Mouse (Mus musculus) midbrain, embryonic 15.5 days (tissue): Measurements from ENCODE around the gene Efna1. TPM values are rescaled to one million over a fixed set of nuclear protein-coding genes. Genes with fewer than 3 reads are reported as not detected.
A peak's percentile ranks its signal among the peaks of the same experiment; 100 is the strongest.

ENCODE experiments used
- ATAC-seq: fragments of 200-750 bp; cut with Nextera tagmentation; replicated peaks from 2 replicates; pipeline ENCODE4 v1.8.0; 2017; ENCODE audit warnings: moderate TSS enrichment
- H3K27ac ChIP-seq: fragments of 300-500 bp; sonication (generic); 2 replicates; pipeline ENCODE4 v1.5.1; 2015; ENCODE audit warnings: mild to moderate bottlenecking, inconsistent platforms
- H3K27me3 ChIP-seq: fragments of 300-500 bp; sonication (generic); replicated peaks from 2 replicates; pipeline ENCODE4 v1.6.1; 2015; ENCODE audit warnings: inconsistent platforms
- H3K36me3 ChIP-seq: fragments of 300-500 bp; sonication (generic); replicated peaks from 2 replicates; pipeline ENCODE4 v1.6.1; 2015; ENCODE audit warnings: inconsistent platforms
- H3K4me1 ChIP-seq: fragments of 300-500 bp; sonication (generic); 2 replicates; pipeline ENCODE4 v1.6.1; 2015; ENCODE audit warnings: inconsistent platforms
- H3K4me2 ChIP-seq: fragments of 300-500 bp; sonication (generic); 2 replicates; pipeline ENCODE4 v1.6.1; 2015; ENCODE audit warnings: inconsistent platforms, mild to moderate bottlenecking, moderate library complexity
- H3K4me3 ChIP-seq: fragments of 300-500 bp; sonication (generic); 2 replicates; pipeline ENCODE4 v1.5.1; 2015; ENCODE audit warnings: mild to moderate bottlenecking, inconsistent platforms
- H3K9ac ChIP-seq: fragments of 300-500 bp; sonication (generic); 2 replicates; pipeline ENCODE4 v1.6.1; 2015; ENCODE audit warnings: mild to moderate bottlenecking, inconsistent platforms
- H3K9me3 ChIP-seq: fragments of 300-500 bp; sonication (generic); 2 replicates; pipeline ENCODE4 v1.6.1; 2016; ENCODE audit warnings: inconsistent platforms
- WGBS: fragments of 180-500 bp; shearing (Covaris S2); methylation state at CpG from one replicate; pipeline ENCODE4 v1.1.7; 2015; ENCODE audit warnings: mixed read lengths; 5-methylcytosine and 5-hydroxymethylcytosine counted together
- polyA plus RNA-seq: library from polyadenylated mRNA; unstranded; fragments of >200 nt; fragmentation: Nextera tagmentation; extraction: Ambion mirVana; gene quantifications from 2 replicates; pipeline ENCODE4 v1.2.1, GENCODE M21; 2015

Gene Efna1
- polyA plus RNA-seq, 1 experiment from 2014 or later, result 8.0 TPM

GRCm38 (mm10) chr3:89270891-89271290 is 10.1 kb downstream of the Efna1 start:
- Histone ChIP-seq H3K9ac (peak overlapping the region; percentile 78), H3K4me2 (peak overlapping the region; percentile 82), H3K27me3 (no peaks in the 10 kb centered on the region), H3K9me3 (no peaks in the 10 kb centered on the region), H3K27ac (peak overlapping the region; percentile 78; the same call in 1 of the 2 replicates), H3K4me1 (peaks cover 36% of the 10 kb centered on the region), H3K36me3 (no peaks in the 10 kb centered on the region), H3K4me3 (peak overlapping the region; percentile 57)
- WGBS, result 67% methylated on average over 6 of the region's 6 CpGs
- ATAC-seq, result no peak

- no peaks in the 10 kb centered on the region for H3K9me3 ChIP-seq
Observed at GRCm38 (mm10) chr3:89270051-89270755, 10.7 kb downstream of the Efna1 start, which contains the start of gene Slc50a1. TSS of gene Slc50a1 (minus strand) at chr3:89270570.

GRCm38 (mm10) chr3:89268916-89269315 is 12.0 kb downstream of the Efna1 start:
- Histone ChIP-seq H3K4me1 (peaks cover 38% of the 10 kb centered on the region), H3K27me3 (no peaks in the 10 kb centered on the region), H3K4me3 (no peak overlapping the region), H3K4me2 (no peak overlapping the region), H3K9ac (no peak overlapping the region), H3K27ac (no peak overlapping the region), H3K36me3 (no peaks in the 10 kb centered on the region), H3K9me3 (no peaks in the 10 kb centered on the region)
- no peak for ATAC-seq
- WGBS, result 53% methylated on average over 7 of the region's 8 CpGs

More at GRCm38 (mm10) chr3:89270051-89270755, 10.7 kb downstream of the Efna1 start, which contains the start of gene Slc50a1:
- Histone ChIP-seq H3K36me3 (no peaks in the 10 kb centered on the region), H3K27me3 (no peaks in the 10 kb centered on the region), H3K4me1 (peaks cover 38% of the 10 kb centered on the region), H3K4me2 (peak within 1 kb of the TSS; percentile 82), H3K27ac (peak within 1 kb of the TSS; percentile 78), H3K9ac (peak within 1 kb of the TSS; percentile 78), H3K4me3 (peak within 1 kb of the TSS; percentile 57)
- ATAC-seq, result peak; percentile 45
- 2% methylated on average over 39 of the region's 39 CpGs for WGBS

GRCm38 (mm10) chr3:89266439-89266893 is 14.5 kb downstream of the Efna1 start:
- under 1% methylated on average over 20 of the region's 20 CpGs for WGBS

GRCm38 (mm10) chr3:89262417-89262816 is 18.5 kb downstream of the Efna1 start:
- H3K36me3 ChIP-seq, result no peaks in the 10 kb centered on the region
- H3K4me2 ChIP-seq, result no peak overlapping the region
- no peaks in the 10 kb centered on the region for H3K27me3 ChIP-seq
- no peak overlapping the region for H3K9ac ChIP-seq
- H3K27ac ChIP-seq, result no peak overlapping the region
- H3K4me3 ChIP-seq, result no peak overlapping the region
- H3K4me1 ChIP-seq, result peaks cover 11% of the 10 kb centered on the region
- WGBS, result 79% methylated on average over 10 of the region's 10 CpGs
- ATAC-seq, result no peak
- H3K9me3 ChIP-seq, result no peaks in the 10 kb centered on the region

More at GRCm38 (mm10) chr3:89266439-89266893, 14.5 kb downstream of the Efna1 start:
- no peaks in the 10 kb centered on the region for H3K9me3 ChIP-seq
- H3K4me3 ChIP-seq, result peak overlapping the region; percentile 60
- no peaks in the 10 kb centered on the region for H3K36me3 ChIP-seq
- H3K9ac ChIP-seq, result peak overlapping the region; percentile 88
- peak; percentile 90 for ATAC-seq
- H3K27ac ChIP-seq, result peak overlapping the region; percentile 84
- H3K4me2 ChIP-seq, result peak overlapping the region; percentile 94
- peaks cover 38% of the 10 kb centered on the region for H3K4me1 ChIP-seq
- H3K27me3 ChIP-seq, result no peaks in the 10 kb centered on the region

GRCm38 (mm10) chr3:89260211-89260610 is 20.7 kb downstream of the Efna1 start:
- WGBS, result 58% methylated on average over 3 of the region's 3 CpGs
- no peak overlapping the region for H3K4me2 ChIP-seq
- ATAC-seq, result no peak
- no peaks in the 10 kb centered on the region for H3K27me3 ChIP-seq
- H3K4me1 ChIP-seq, result no peaks in the 10 kb centered on the region
- H3K9ac ChIP-seq, result no peak overlapping the region
- no peak overlapping the region for H3K27ac ChIP-seq
- no peaks in the 10 kb centered on the region for H3K9me3 ChIP-seq
- no peak overlapping the region for H3K4me3 ChIP-seq
- H3K36me3 ChIP-seq, result no peaks in the 10 kb centered on the region

- Histone ChIP-seq H3K36me3 (no peaks in the 10 kb centered on the region), H3K27me3 (no peaks in the 10 kb centered on the region), H3K27ac (no peak within 1 kb of the TSS), H3K4me2 (no peak within 1 kb of the TSS), H3K4me3 (no peak within 1 kb of the TSS), H3K9ac (no peak within 1 kb of the TSS), H3K9me3 (no peaks in the 10 kb centered on the region), H3K4me1 (no peaks in the 10 kb centered on the region)
- ATAC-seq, result no peak
- WGBS, result 54% methylated on average over 7 of the region's 7 CpGs
Observed at GRCm38 (mm10) chr3:89259076-89259475, 21.9 kb downstream of the Efna1 start, which contains the start of gene Dpm3. TSS of gene Dpm3 (plus strand) at chr3:89259358.

- Histone ChIP-seq H3K9me3 (no peaks in the 10 kb centered on the region), H3K9ac (no peak overlapping the region), H3K27me3 (peaks cover 6% of the 10 kb centered on the region; the same call in 1 of the 2 replicates), H3K4me1 (peaks cover 5% of the 10 kb centered on the region; the same call in 1 of the 2 replicates), H3K36me3 (no peaks in the 10 kb centered on the region), H3K27ac (no peak overlapping the region), H3K4me3 (no peak overlapping the region), H3K4me2 (no peak overlapping the region)
- no peak for ATAC-seq
- 78% methylated on average over 5 of the region's 5 CpGs for WGBS
Observed at GRCm38 (mm10) chr3:89256177-89256576, 24.8 kb downstream of the Efna1 start.

GRCm38 (mm10) chr3:89254994-89255393 is 25.9 kb downstream of the Efna1 start:
- peaks cover 6% of the 10 kb centered on the region; the same call in 1 of the 2 replicates for H3K27me3 ChIP-seq
- H3K9me3 ChIP-seq, result no peaks in the 10 kb centered on the region
- no peak overlapping the region for H3K4me2 ChIP-seq
- no peak overlapping the region for H3K4me3 ChIP-seq
- 86% methylated on average over 5 of the region's 5 CpGs for WGBS
- H3K4me1 ChIP-seq, result peaks cover 11% of the 10 kb centered on the region; the same call in 1 of the 2 replicates
- ATAC-seq, result no peak
- H3K9ac ChIP-seq, result no peak overlapping the region
- no peak overlapping the region for H3K27ac ChIP-seq
- H3K36me3 ChIP-seq, result no peaks in the 10 kb centered on the region

GRCm38 (mm10) chr3:89251365-89251895 is 29.5 kb downstream of the Efna1 start:
- H3K9ac ChIP-seq, result no peak overlapping the region
- H3K4me3 ChIP-seq, result no peak overlapping the region
- H3K27ac ChIP-seq, result no peak overlapping the region
- no peak overlapping the region; the same call in 1 of the 2 replicates for H3K4me2 ChIP-seq
- ATAC-seq, result no peak
- peaks cover 6% of the 10 kb centered on the region; the same call in 1 of the 2 replicates for H3K27me3 ChIP-seq
- peaks cover 23% of the 10 kb centered on the region for H3K4me1 ChIP-seq
- H3K9me3 ChIP-seq, result no peaks in the 10 kb centered on the region
- peaks cover 4% of the 10 kb centered on the region; the same call in 1 of the 2 replicates for H3K36me3 ChIP-seq
- 8% methylated on average over 17 of the region's 17 CpGs for WGBS

GRCm38 (mm10) chr3:89250435-89251040 is 30.4 kb downstream of the Efna1 start:
- H3K4me1 ChIP-seq, result peaks cover 23% of the 10 kb centered on the region
- H3K9me3 ChIP-seq, result no peaks in the 10 kb centered on the region
- no peak overlapping the region for H3K9ac ChIP-seq
- no peak overlapping the region for H3K4me2 ChIP-seq
- H3K27me3 ChIP-seq, result peaks cover 6% of the 10 kb centered on the region; the same call in 1 of the 2 replicates
- WGBS, result 27% methylated on average over 7 of the region's 7 CpGs
- no peak for ATAC-seq
- no peak overlapping the region for H3K27ac ChIP-seq
- no peak overlapping the region for H3K4me3 ChIP-seq
- peaks cover 4% of the 10 kb centered on the region; the same call in 1 of the 2 replicates for H3K36me3 ChIP-seq

GRCm38 (mm10) chr3:89247466-89247865 is 33.5 kb downstream of the Efna1 start:
- Histone ChIP-seq H3K27me3 (peaks cover 3% of the 10 kb centered on the region; the same call in 1 of the 2 replicates), H3K4me2 (peak overlapping the region; percentile 92), H3K27ac (no peak overlapping the region), H3K9ac (no peak overlapping the region), H3K36me3 (peaks cover 5% of the 10 kb centered on the region; the same call in 1 of the 2 replicates), H3K4me3 (peak overlapping the region; percentile 78; the same call in 1 of the 2 replicates), H3K9me3 (no peaks in the 10 kb centered on the region), H3K4me1 (peaks cover 43% of the 10 kb centered on the region)
- WGBS, result 89% methylated on average over 4 of the region's 4 CpGs
- no peak for ATAC-seq
